Mouse (Mus musculus): ENCODE measurements at regions not wholly inside any gene's neighbourhood (a gene's known extent, or its start where the extent isn't known, plus 50 kb on each side); places are given as distances from the start of the nearest gene placed in this dataset.
"Not testable (repeated sequence)": the region's sequence is repeated elsewhere in the genome, so short reads cannot be mapped to it uniquely, and the experiment has no call there.

DNA sequence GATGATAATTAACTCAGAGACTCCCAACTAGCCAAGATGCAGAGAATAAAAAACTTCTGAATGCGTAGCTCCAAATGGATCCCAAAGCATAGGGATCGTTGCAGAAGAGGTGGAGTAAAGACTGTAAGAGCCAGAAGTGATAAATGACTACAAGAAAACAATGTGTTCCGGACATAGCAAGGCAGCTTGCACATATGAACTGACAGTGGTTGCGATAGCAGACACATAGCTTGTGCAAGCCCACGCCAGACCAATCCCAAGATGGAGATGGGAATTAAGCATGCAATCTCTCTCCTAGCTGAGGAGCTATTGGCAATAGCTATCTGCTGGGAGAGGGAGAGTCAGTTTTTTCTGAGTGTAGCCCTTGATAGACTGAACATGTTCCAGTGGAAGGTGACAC, 248.5 kb upstream of the Pik3r1 start:
- Histone ChIP-seq H3K4me2 (replicated peaks) (no peak overlapping the region), H3K4me1 (no peaks in the 10 kb centered on the region), H3K9ac (no peak overlapping the region), H3K4me3 (no peak overlapping the region), H3K9me3 (no peaks in the 10 kb centered on the region), H3K27ac (no peak overlapping the region), H3K36me3 (no peaks in the 10 kb centered on the region), H3K27me3 (replicated peaks) (no peaks in the 10 kb centered on the region)
- ATAC-seq (ENCODE audit: low FRiP score, low read depth) = no peak
- 92% methylated on average over 5 of the region's 5 CpGs for WGBS

- Histone ChIP-seq H3K4me1 (no peaks in the 10 kb centered on the region), H3K27ac (no peak overlapping the region), H3K9me3 (no peaks in the 10 kb centered on the region), H3K36me3 (no peaks in the 10 kb centered on the region), H3K27me3 (replicated peaks) (no peaks in the 10 kb centered on the region), H3K4me3 (no peak overlapping the region), H3K4me2 (replicated peaks) (no peak overlapping the region), H3K9ac (no peak overlapping the region)
- no peak for ATAC-seq (ENCODE audit: low FRiP score, low read depth)
- WGBS = 69% methylated on average over 1 of the region's 1 CpGs
These were observed 254.3 kb upstream of the Pik3r1 start for GRCm38 (mm10) chr13:102022273-102022672.

DNA sequence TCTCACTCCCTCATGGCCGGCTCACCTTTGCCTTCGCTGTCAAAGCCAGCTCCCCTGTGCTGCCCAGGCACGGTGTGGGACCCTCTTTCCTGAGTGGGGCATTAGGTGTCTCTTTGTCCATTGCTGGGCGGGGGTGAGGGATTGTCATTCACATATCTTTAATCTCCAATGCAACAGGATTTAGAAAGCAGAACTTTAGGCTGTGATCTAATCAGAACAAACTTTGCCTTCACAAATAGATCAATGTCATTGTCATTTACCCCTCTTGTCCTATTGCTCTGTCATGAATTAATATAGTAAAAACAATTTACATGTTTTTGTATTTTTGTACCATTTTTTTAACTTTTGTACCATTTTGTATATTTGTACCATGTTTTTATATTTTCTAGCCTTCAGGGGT, 254.7 kb upstream of the Pik3r1 start:
- no peak for ATAC-seq (ENCODE audit: low FRiP score, low read depth)
- Histone ChIP-seq H3K4me3 (no peak overlapping the region), H3K27ac (no peak overlapping the region), H3K27me3 (replicated peaks) (no peaks in the 10 kb centered on the region), H3K9me3 (no peaks in the 10 kb centered on the region), H3K4me1 (no peaks in the 10 kb centered on the region), H3K9ac (no peak overlapping the region), H3K4me2 (replicated peaks) (no peak overlapping the region), H3K36me3 (no peaks in the 10 kb centered on the region)
- 90% methylated on average over 4 of the region's 4 CpGs for WGBS

DNA sequence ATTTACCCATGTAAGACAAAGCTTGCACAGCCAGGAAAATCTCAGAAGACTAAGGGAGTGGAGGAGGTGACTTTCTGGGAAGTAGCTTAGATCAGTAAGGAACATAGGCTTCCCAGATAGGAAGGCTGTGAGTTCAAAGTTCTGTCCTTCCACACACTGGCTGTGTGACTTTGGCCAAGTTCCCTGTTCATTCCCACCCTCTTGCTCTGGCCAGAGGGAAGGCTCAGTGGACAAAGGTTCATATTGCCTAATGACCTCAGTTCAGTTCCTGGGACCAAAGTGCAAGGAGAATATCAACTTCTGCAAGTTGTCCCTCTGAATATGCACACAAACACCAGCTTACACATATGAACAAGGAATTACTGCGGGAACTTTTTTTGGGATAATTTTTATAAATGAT, 255.6 kb upstream of the Pik3r1 start:
- WGBS = 96% methylated on average over 1 of the region's 1 CpGs
- no peaks in the 10 kb centered on the region for H3K27me3 ChIP-seq (replicated peaks)
- no peak overlapping the region for H3K27ac ChIP-seq
- no peak overlapping the region for H3K4me3 ChIP-seq
- no peaks in the 10 kb centered on the region for H3K4me1 ChIP-seq
- H3K36me3 ChIP-seq = no peaks in the 10 kb centered on the region
- H3K9ac ChIP-seq = no peak overlapping the region
- no peak for ATAC-seq (ENCODE audit: low FRiP score, low read depth)
- no peak overlapping the region for H3K4me2 ChIP-seq (replicated peaks)
- H3K9me3 ChIP-seq = no peaks in the 10 kb centered on the region

DNA sequence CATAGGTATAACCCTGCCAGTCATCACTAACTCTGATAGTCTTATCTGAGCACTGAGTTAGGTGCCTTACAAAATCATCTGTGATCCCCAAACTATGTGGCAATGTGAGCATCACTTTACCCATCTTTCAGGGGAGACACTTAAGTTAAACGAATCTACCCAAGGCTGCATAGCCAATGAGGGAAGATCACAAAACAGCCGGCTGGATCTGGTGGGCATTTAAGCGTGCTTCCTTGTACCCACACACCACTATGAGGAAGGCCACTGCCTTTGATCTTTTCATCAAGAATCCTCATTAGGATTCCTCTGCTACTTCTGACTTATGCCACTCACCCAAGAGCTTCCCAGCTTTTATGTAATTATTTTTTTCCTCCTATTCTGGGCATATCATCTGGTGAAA, 257.1 kb upstream of the Pik3r1 start:
- no peak overlapping the region for H3K4me3 ChIP-seq
- no peaks in the 10 kb centered on the region for H3K36me3 ChIP-seq
- no peak overlapping the region for H3K4me2 ChIP-seq (replicated peaks)
- WGBS = 94% methylated on average over 3 of the region's 3 CpGs
- no peak for ATAC-seq (ENCODE audit: low FRiP score, low read depth)
- H3K4me1 ChIP-seq = no peaks in the 10 kb centered on the region
- no peaks in the 10 kb centered on the region for H3K9me3 ChIP-seq
- H3K9ac ChIP-seq = no peak overlapping the region
- H3K27me3 ChIP-seq (replicated peaks) = no peaks in the 10 kb centered on the region
- H3K27ac ChIP-seq = no peak overlapping the region

DNA sequence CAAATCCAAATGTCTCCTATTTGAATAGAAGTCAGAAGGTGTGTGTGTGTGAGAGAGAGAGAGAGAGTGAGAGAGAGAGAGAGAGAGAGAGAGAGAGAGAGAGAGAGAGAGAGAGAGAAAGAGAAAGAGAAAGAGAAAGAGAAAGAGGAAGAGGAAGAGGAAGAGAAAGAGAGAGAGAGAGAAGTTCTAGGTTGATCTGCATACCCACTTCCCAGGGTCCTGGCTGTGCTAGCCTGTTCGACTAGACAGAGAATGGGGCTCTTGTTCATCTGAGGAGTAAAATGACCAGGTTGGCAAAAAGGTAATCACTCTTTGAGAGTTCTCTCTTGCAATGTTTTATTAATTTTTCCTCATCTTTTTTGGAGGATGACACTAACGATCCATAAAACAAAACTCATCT, 257.5 kb upstream of the Pik3r1 start:
- not testable (repeated sequence) for H3K36me3 ChIP-seq; H3K9ac ChIP-seq; H3K27ac ChIP-seq; H3K9me3 ChIP-seq; ATAC-seq (ENCODE audit: low FRiP score, low read depth); H3K4me1 ChIP-seq; H3K4me3 ChIP-seq; H3K4me2 ChIP-seq (replicated peaks); H3K27me3 ChIP-seq (replicated peaks)
- 79% methylated on average over 2 of the region's 2 CpGs for WGBS

GRCm38 (mm10) chr13:102031416-102031815, 263.4 kb upstream of the Pik3r1 start:
- H3K9me3 ChIP-seq = no peaks in the 10 kb centered on the region
- ATAC-seq (ENCODE audit: low FRiP score, low read depth) = no peak
- no peaks in the 10 kb centered on the region for H3K27me3 ChIP-seq (replicated peaks)
- H3K27ac ChIP-seq = no peak overlapping the region
- H3K4me3 ChIP-seq = no peak overlapping the region
- H3K4me1 ChIP-seq = no peaks in the 10 kb centered on the region
- WGBS = 86% methylated on average over 4 of the region's 4 CpGs
- H3K36me3 ChIP-seq = no peaks in the 10 kb centered on the region
- no peak overlapping the region for H3K4me2 ChIP-seq (replicated peaks)
- no peak overlapping the region for H3K9ac ChIP-seq

DNA sequence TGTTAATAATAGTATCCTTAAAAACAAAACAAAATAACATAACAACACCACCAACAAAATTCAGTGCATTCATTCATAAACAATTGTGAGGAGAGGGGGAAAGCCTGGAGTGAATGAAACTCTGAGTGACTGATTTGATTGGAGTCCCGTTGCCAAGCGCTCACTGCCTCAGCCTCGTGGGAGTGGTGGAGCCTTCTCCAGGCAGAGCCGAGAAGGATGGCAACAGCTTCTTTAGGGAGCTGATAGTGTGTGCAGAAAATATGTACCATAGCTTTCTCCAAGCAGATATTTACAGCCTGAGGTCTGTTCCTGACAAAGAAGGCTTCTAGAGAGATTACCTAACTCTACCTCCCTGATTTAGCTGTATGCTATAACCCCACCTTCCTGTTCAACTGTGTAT, 266.5 kb upstream of the Pik3r1 start:
- Histone ChIP-seq H3K27me3 (replicated peaks) (no peaks in the 10 kb centered on the region), H3K9me3 (no peaks in the 10 kb centered on the region), H3K27ac (no peak overlapping the region), H3K4me3 (no peak overlapping the region), H3K9ac (no peak overlapping the region), H3K36me3 (no peaks in the 10 kb centered on the region), H3K4me1 (no peaks in the 10 kb centered on the region), H3K4me2 (replicated peaks) (no peak overlapping the region)
- 62% methylated on average over 4 of the region's 4 CpGs for WGBS
- ATAC-seq (ENCODE audit: low FRiP score, low read depth) = no peak

GRCm38 (mm10) chr13:102036001-102036400, 268.0 kb upstream of the Pik3r1 start:
- H3K27ac ChIP-seq = no peak overlapping the region
- no peak overlapping the region for H3K9ac ChIP-seq
- no peak overlapping the region for H3K4me2 ChIP-seq (replicated peaks)
- no peaks in the 10 kb centered on the region for H3K36me3 ChIP-seq
- H3K27me3 ChIP-seq (replicated peaks) = no peaks in the 10 kb centered on the region
- no peaks in the 10 kb centered on the region for H3K9me3 ChIP-seq
- no peak overlapping the region for H3K4me3 ChIP-seq
- 80% methylated on average over 5 of the region's 5 CpGs for WGBS
- ATAC-seq (ENCODE audit: low FRiP score, low read depth) = no peak
- no peaks in the 10 kb centered on the region for H3K4me1 ChIP-seq

DNA sequence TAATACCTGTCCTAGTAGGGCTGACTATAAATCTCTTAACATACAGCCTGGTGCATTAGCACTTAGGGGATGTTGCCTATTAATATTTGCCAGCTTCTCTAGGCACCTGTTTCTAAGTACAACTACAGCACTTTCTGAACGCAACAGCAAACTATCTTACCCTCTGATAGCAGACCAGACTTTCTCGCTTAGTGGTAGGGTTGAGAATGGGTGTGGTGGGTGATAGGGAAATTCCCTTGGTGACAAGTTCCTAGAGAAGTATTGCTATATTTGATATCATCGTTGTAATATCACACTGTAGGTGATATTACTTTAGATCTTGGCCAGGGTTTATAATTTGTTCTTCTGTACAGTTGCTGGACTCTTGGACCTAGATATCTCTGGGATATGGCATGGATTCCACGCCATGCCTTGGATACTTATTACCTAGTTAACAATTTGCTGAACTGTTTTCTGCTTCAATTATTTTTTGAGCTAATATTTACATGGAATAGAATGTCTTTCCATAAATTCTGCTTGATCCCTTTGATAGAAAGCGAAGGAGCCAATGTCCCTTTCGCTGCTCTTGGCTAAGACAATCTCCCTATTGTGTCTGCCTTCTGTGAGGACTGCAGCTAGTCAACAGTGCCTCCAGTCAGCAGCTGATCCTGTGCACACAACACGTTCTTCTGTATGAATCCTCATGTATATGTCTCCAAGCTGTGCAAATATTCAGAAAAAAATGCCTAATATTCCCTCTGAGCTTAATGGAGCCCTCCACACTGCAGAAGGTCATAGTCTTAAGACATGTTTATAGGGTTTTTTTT, 269.0 kb upstream of the Pik3r1 start:
- Histone ChIP-seq H3K9me3 (no peaks in the 10 kb centered on the region), H3K4me1 (no peaks in the 10 kb centered on the region), H3K36me3 (no peaks in the 10 kb centered on the region), H3K27me3 (replicated peaks) (no peaks in the 10 kb centered on the region), H3K9ac (no peak overlapping the region), H3K4me3 (no peak overlapping the region), H3K27ac (no peak overlapping the region), H3K4me2 (replicated peaks) (no peak overlapping the region)
- WGBS = 79% methylated on average over 7 of the region's 7 CpGs
- ATAC-seq (ENCODE audit: low FRiP score, low read depth) = no peak

DNA sequence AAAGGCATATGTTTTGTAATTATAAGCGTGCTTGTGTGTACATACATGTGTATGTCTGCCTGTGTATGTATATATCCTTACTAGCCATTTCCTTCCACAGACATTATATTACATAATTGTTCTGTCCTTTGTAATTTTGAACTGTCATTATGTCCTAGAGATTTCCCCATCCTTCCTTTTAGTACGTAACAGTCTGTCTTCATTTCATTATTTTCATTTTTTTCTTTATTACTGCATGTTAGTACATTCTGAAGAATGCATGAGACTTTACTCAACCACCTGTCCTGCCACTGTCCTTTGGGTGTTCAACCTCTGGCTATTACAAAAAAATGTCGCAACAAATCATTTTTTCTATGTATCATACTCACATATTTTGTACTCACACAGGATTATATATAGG, 292.2 kb upstream of the Pik3r1 start:
- WGBS = 96% methylated on average over 3 of the region's 3 CpGs
- no peak overlapping the region for H3K4me3 ChIP-seq

GRCm38 (mm10) chr13:102064590-102065273, 296.7 kb upstream of the Pik3r1 start:
- Histone ChIP-seq H3K4me3 (no peak overlapping the region), H3K27ac (no peak overlapping the region), H3K36me3 (no peaks in the 10 kb centered on the region), H3K4me1 (no peaks in the 10 kb centered on the region), H3K4me2 (replicated peaks) (no peak overlapping the region), H3K9ac (no peak overlapping the region), H3K27me3 (replicated peaks) (no peaks in the 10 kb centered on the region), H3K9me3 (no peaks in the 10 kb centered on the region)
- no peak for ATAC-seq (ENCODE audit: low FRiP score, low read depth)
- 40% methylated on average over 7 of the region's 7 CpGs for WGBS

More for the DNA sequence above, 292.2 kb upstream of the Pik3r1 start:
- Histone ChIP-seq H3K4me1 (no peaks in the 10 kb centered on the region), H3K4me2 (replicated peaks) (no peak overlapping the region), H3K27ac (no peak overlapping the region), H3K36me3 (no peaks in the 10 kb centered on the region), H3K9me3 (no peaks in the 10 kb centered on the region), H3K9ac (no peak overlapping the region), H3K27me3 (replicated peaks) (no peaks in the 10 kb centered on the region)
- no peak for ATAC-seq (ENCODE audit: low FRiP score, low read depth)

- no peak overlapping the region for H3K27ac ChIP-seq
- WGBS = 64% methylated on average over 5 of the region's 5 CpGs
- H3K4me3 ChIP-seq = no peak overlapping the region
These were observed 297.2 kb upstream of the Pik3r1 start for GRCm38 (mm10) chr13:102065274-102065640.

More at GRCm38 (mm10) chr13:102065274-102065640, 297.2 kb upstream of the Pik3r1 start:
- Histone ChIP-seq H3K27me3 (replicated peaks) (no peaks in the 10 kb centered on the region), H3K9me3 (no peaks in the 10 kb centered on the region), H3K4me2 (replicated peaks) (no peak overlapping the region), H3K9ac (no peak overlapping the region), H3K4me1 (no peaks in the 10 kb centered on the region), H3K36me3 (no peaks in the 10 kb centered on the region)
- ATAC-seq (ENCODE audit: low FRiP score, low read depth) = no peak
